Mouse (Mus musculus) adrenal gland, adult 18-20 months (tissue): ENCODE measurements at regions not wholly inside any gene's neighbourhood (a gene's known extent, or its start where the extent isn't known, plus 50 kb on each side); places are given as distances from the start of the nearest gene placed in this dataset.

ENCODE experiments used
- DNase-seq, 2 experiments: peaks; one replicate each; pipeline ENCODE4 v3.0.0; 2021 to 2022; ENCODE audit warnings: low spot score in 2 of 2

GRCm38 (mm10) chr14:64575954-64576353, 471.9 kb downstream of the Prss52 start:
- DNase-seq, result no peak

- DNase-seq, result no peak
Observed at GRCm38 (mm10) chr14:64580086-64580485, 476.0 kb downstream of the Prss52 start.

GRCm38 (mm10) chr14:64580862-64581261, 476.8 kb downstream of the Prss52 start:
- no peak for DNase-seq

GRCm38 (mm10) chr14:64581705-64582104, 477.6 kb downstream of the Prss52 start:
- no peak for DNase-seq

- DNase-seq, result no peak
Observed at GRCm38 (mm10) chr14:64582822-64583221, 478.7 kb downstream of the Prss52 start.

GRCm38 (mm10) chr14:64584221-64584620, 480.1 kb downstream of the Prss52 start:
- no peak for DNase-seq

GRCm38 (mm10) chr14:64585081-64585470, 481.0 kb downstream of the Prss52 start:
- no peak for DNase-seq

- DNase-seq, result no peak
Observed at GRCm38 (mm10) chr14:64585471-64586192, 481.5 kb downstream of the Prss52 start.

- DNase-seq, result no peak
Observed at GRCm38 (mm10) chr14:64586386-64586859, 482.3 kb downstream of the Prss52 start.

GRCm38 (mm10) chr14:64586860-64587698, 483.0 kb downstream of the Prss52 start:
- no peak for DNase-seq

- no peak for DNase-seq
Observed at GRCm38 (mm10) chr14:64587699-64588434, 483.8 kb downstream of the Prss52 start.

GRCm38 (mm10) chr14:64588561-64588960, 484.5 kb downstream of the Prss52 start:
- DNase-seq, result no peak

- DNase-seq, result no peak
Observed at GRCm38 (mm10) chr14:64589126-64589525, 485.0 kb downstream of the Prss52 start.

GRCm38 (mm10) chr14:64589571-64590547, 485.8 kb downstream of the Prss52 start:
- no peak for DNase-seq

- DNase-seq, result no peak
Observed at GRCm38 (mm10) chr14:64590611-64591010, 486.5 kb downstream of the Prss52 start.

- no peak for DNase-seq
Observed at GRCm38 (mm10) chr14:64591091-64591976, 487.2 kb downstream of the Prss52 start.

- no peak for DNase-seq
Observed at GRCm38 (mm10) chr14:64592176-64592575, 488.1 kb downstream of the Prss52 start.

- DNase-seq, result no peak
Observed at GRCm38 (mm10) chr14:64592706-64593320, 488.7 kb downstream of the Prss52 start.

- DNase-seq, result no peak
Observed at GRCm38 (mm10) chr14:64593564-64593963, 489.5 kb downstream of the Prss52 start.
